Mouse (Mus musculus) spleen, postnatal 14 days (tissue): ENCODE results near the gene Wdr54.

Experiments
- DNase-seq, 2 experiments: peaks; one replicate each; pipeline ENCODE4 v3.0.0; 2021 to 2022; ENCODE audit warnings: low spot score in 2 of 2

Wdr54 gene

GRCm38 (mm10) chr6:83161442-83161841 lies 5.2 kb upstream of the Wdr54 start:
- no peak for DNase-seq

DNA sequence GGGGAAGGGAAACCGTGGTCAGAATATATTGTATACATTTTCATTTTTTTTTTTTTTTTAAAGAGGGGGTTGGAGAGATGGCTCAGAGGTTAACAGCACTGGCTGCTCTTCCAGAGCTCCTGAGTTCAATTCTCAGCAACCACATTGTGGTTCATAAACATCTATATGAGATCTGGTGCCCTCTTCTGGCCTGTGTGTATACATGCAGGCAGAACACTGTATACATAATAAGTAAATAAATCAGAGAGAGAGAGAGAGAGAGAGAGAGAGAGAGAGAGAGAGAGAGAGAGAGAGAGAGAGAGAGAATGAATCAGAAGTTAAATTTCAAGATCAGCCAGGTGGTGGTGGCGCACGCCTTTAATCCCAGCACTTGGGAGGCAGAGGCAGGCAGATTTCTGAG lies 3.3 kb upstream of the Wdr54 start:
- peak in 1 of 2 experiments; percentile 32 for DNase-seq

- DNase-seq: no peak
Observed at GRCm38 (mm10) chr6:83155552-83156238, 502 bp downstream of the Wdr54 start.

DNA sequence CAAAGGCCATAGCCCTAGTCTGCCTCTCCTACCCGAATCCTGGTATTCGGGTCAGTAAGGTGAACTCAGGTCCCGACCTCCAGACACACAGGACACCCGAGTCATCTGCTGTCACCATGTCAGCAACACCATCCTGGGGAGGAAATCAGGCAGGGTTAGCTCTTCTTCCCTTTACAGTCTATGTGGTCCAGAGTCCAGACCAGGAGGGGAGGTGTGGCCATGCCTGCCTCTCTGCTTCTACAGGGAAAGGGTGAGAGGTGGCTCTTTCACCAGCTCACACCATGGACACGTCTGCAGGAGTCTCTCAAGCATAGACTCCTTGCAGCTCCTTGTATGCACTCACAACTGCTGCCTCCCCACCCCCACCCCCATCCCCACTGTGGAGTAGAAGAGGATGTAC lies 2.7 kb downstream of the Wdr54 start:
- DNase-seq: no peak

DNA sequence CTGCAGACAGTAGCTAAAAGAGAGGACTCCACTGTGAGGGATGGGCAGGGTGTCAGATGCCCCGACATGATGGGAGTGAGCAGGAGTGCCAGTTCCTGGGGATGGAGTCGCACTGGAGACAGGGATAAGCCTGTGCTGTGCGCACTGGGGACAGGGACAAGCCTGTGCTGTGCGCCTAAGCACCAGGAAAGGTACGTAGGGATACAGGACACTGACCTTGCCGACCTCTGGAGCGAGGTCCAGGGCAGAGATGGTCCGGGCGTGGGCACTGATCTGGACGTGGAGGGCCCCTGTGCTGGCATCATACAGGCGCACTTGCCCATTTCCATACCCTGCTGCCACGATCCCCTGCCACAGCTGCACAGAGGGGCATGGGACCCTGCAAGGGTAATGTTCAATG lies 3.2 kb downstream of the Wdr54 start:
- DNase-seq: no peak

DNA sequence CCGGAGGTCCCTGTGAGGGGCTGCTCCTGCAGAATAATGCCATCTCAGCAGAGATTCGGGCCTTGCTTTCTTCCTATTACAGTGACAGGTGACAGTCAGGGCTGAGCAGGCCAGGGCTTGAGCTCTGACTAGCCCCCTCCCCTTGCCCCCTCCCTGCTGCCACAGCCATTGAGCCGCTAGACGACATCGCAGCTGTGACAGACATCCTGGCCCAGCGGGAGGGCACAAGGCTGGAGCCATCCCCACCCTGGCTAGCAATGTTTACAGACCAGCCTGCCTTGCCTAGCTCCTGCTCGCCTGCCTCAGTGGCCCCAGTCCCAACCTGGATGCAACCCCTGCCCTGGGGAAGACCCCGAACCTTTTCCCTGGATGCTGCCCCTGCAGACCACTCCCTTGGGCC lies 4.5 kb downstream of the Wdr54 start:
- no peak for DNase-seq

- no peak for DNase-seq
Observed at GRCm38 (mm10) chr6:83147280-83147679, 8.9 kb downstream of the Wdr54 start.

DNA sequence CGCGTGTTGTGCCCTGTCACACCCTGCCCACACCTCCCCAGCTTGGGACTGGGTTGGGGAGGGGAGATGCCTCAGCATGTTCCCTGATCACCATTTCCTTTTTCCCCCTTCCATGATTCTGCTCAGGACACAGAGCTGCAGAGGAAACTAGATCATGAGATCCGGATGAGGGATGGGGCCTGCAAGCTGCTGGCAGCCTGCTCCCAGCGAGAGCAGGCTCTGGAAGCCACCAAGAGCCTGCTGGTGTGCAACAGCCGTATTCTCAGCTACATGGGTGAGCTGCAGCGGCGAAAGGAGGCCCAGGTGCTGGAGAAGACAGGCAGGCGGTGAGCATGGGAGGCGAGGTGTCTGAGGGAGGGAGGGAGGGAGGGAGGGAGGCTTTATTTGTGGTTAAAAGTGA lies 10.4 kb downstream of the Wdr54 start:
- no peak for DNase-seq

GRCm38 (mm10) chr6:83145209-83145608 lies 11.0 kb downstream of the Wdr54 start:
- DNase-seq: no peak

- DNase-seq: no peak
Observed at GRCm38 (mm10) chr6:83142886-83143285, 13.3 kb downstream of the Wdr54 start.

- DNase-seq: no peak
Observed at GRCm38 (mm10) chr6:83142211-83142731, 13.9 kb downstream of the Wdr54 start.

GRCm38 (mm10) chr6:83141636-83142035 lies 14.6 kb downstream of the Wdr54 start:
- no peak for DNase-seq

- DNase-seq: no peak
Observed at GRCm38 (mm10) chr6:83140044-83140443, 16.2 kb downstream of the Wdr54 start.

- no peak for DNase-seq
Observed at GRCm38 (mm10) chr6:83138056-83138455, 18.1 kb downstream of the Wdr54 start.

DNA sequence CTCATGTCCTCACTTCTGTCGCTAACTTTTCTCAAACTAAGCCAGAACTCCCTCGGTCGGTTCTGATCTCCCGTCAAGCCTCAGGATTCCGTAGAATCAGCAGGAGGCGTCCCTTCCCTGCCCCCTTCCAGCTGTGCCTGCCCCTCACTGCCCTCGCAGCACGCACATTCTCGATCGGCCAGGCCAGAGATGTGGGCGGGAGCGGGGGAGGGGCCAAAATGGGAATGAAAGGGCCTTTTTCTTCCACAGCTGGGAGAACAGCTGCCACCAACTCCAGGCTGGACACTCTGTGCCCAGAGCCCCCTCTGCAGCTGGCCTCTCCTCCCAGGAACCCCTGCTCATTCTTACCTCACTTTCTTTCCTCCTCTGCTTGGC lies 18.6 kb downstream of the Wdr54 start:
- no peak for DNase-seq

DNA sequence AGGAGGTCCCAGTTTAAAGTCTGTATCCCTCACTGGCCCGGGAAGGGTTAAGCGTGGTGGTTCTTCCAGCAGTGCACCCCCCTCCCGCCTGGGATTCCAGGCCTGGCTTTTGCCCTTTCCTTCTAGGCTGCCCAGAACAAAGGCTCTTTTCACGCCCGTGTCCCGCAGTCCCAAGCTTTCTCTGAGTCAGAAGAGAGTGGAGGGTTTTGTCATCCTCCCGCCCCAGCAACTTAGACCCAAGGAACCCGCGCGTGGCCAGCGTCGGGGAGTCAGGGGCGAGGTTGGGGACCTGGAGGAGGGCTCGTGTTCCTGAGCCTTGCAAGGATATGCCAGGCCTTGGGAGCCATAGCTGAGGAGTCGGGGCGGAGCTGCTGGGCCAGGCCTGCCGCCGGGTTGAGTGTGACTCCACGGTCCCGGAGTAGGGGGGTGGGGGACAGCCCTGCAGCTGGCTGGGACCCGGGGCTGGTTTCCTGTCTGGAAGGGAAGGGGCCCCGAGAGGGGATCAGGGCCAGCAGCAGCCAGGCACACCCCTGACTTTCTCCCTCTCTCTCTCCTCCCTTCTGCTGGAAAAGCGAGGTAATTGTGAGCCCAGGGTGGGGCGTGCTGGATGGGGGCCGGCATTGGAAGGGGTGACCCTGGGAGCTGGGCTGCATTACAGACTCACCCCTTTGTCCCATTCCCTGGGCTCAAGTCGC lies 19.2 kb downstream of the Wdr54 start:
- no peak for DNase-seq

- DNase-seq: no peak
Observed at GRCm38 (mm10) chr6:83136291-83136880, 19.8 kb downstream of the Wdr54 start.

- DNase-seq: no peak
Observed at GRCm38 (mm10) chr6:83135571-83136161, 20.5 kb downstream of the Wdr54 start.

DNA sequence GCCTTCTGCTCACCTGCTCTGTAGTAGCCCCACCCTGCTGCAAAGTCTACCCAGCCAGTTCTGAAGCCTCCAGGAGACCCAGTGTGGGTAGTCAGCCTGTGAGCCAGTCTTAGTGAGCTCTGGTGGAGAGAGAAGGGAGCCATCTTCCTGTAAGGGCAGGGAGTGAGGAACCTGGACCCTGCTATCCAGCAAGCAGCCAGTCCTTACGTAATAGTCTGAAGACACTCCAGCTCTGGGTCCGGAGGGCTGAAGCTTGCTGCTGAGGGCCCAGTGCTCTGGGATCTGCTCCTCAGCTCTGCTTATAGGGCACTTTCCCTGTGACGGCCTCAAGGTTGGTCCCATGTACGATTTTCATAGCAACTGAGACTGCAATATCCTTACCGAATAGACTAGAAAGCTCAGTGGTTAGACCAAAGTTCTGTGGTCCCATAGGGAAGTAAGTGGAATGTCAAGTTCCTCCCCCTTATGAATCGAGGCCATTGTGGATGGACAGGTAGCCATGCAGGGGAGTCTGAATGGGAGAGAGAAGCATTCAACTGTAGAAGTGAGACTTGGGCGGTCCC lies 21.2 kb downstream of the Wdr54 start, which contains the start of gene Rtkn:
Rtkn (plus strand) TSS at position 513 of the 563 bp plus-strand sequence.
- no peak for DNase-seq

GRCm38 (mm10) chr6:83134226-83134625 lies 22.0 kb downstream of the Wdr54 start:
- no peak for DNase-seq

DNA sequence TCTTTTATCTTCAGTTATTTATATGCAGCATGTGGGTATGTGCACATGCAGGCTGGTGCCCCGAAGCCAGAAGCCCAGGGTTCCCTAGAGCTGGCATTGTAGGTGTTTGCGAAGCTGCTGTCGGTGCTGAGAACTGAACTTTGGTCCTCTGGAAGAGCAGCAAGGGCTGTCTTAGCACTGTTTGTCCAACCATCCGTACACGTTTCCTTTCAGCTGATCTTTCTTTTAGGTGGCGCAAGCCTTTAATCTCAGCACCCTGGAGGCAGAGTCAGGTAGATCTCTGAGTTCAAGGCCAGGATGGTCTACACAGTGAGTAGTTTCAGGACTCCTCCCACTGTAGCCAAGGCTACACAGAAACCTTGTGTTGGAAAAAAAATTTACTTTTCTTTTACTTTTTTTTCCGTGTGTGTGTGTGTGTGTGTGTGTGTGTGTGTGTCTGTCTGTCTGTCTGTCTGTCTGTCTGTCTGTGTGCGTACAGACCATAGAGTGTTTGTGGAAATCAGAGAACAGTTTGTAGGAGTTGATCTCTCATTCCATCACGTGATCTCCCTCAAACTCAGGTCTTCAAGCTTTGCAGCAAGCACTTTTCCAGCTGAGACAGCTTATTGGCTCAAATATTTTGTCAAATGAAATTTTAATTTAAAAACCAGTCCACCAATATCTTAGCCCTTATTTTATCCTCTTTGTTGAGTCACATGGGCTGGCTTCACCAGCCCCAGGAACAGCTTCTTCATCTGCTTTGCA lies 23.8 kb downstream of the Wdr54 start:
- no peak for DNase-seq
